Mouse (Mus musculus) B cell, adult 2 months (primary cell): ENCODE measurements at regions not wholly inside any gene's neighbourhood (a gene's known extent, or its start where the extent isn't known, plus 50 kb on each side); places are given as distances from the start of the nearest gene placed in this dataset.
A peak's percentile ranks its signal among the peaks of the same experiment; 100 is the strongest.
"Not testable (repeated sequence)": the region's sequence is repeated elsewhere in the genome, so short reads cannot be mapped to it uniquely, and the experiment has no call there.

Experiments
- DNase-seq, 2 experiments: peaks; one replicate each; pipeline ENCODE4 v3.0.0; 2022

DNA sequence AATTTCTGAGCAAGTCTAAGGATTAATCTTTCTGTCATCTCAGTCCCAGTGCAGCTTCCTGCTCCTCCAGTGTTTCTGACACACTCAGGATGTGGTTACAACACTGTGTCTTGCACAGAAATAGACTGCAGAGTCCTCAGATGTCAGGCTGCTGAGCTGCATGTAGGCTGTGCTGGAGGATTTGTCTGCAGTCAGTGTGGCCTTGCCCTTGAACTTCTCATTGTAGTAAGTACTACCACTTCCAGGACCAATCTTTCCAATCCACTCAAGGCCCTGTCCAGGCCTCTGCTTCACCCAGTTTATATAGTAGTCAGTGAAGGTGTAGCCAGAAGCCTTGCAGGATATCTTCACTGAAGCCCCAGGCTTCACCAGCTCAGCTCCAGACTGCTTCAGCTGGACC, 185.8 kb upstream of the Zfp386 start:
- not testable (repeated sequence) for DNase-seq

- not testable (repeated sequence) for DNase-seq
Observed at GRCm38 (mm10) chr12:115865059-115865756, 182.3 kb upstream of the Zfp386 start.

DNA sequence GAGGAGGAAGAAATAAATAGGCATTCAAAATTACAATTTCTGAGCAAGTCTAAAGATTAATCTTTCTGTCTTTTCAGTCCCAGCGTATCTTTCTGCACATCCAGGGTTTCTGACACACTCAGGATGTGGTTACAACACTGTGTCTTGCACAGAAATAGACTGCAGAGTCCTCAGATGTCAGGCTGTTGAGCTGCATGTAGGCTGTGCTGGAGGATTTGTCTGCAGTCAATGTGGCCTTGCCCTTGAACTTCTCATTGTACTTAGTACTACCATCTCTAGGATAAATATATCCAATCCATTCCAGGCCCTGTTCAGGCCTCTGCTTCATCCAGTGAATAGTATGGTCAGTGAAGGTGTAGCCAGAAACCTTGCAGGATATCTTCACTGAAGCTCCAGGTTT, 178.9 kb upstream of the Zfp386 start:
- DNase-seq: not testable (repeated sequence)

GRCm38 (mm10) chr12:115872451-115872850, 175.1 kb upstream of the Zfp386 start:
- peak in 1 of 2 experiments; percentile 1 for DNase-seq

DNA sequence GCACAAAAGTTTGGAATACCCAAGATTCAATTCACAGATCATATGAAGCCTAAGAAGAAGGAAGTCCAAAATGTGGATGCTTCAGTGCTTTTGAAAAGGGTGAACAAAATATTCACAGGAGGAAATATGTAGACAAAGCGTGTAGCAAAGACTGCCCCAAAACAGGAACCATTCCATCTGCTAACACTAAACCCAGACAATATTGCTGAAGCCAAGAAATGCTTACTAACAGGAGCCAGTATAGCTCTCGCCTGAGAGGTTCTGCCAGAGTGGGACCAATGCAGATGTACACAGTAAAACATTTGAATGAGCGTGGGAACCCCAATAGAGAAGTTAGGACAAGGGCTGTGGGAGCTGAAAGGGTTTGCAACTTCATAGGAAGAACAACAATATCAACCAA, 173.5 kb upstream of the Zfp386 start:
- not testable (repeated sequence) for DNase-seq

DNA sequence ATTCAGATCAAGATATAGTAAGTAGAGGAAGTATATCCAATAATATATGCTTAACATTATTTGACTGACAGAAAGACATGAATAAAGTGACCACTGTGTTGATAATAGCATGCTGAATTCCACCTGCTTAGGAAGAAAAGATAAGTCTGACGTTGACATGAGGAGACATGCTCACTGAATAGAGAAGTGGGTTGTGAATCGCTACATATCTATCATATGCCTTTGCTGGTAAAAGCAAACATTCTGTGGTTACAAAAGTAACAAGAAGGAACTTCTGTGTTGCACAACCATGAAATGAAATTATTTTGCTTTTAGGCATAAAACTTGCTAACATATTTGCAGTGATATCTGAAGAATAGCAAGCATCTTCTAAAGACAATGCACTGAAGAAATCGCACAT, 163.8 kb upstream of the Zfp386 start:
- no peak for DNase-seq

DNA sequence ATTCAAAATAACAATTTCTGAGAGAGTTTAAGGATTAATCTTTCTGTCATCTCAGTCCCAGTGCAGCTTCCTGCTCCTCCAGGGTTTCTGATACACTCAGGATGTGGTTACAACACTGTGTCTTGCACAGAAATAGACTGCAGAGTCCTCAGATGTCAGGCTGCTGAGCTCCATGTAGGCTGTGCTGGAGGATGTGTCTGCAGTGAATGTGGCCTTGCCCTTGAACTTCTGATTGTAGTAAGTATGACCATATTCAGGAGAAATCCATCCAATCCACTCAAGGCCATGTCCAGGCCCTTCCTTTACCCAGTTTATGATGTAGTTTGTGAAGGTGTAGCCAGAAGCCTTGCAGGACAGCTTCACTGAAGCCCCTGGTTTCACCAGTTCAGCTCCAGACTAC, 159.5 kb upstream of the Zfp386 start:
- DNase-seq: no peak

DNA sequence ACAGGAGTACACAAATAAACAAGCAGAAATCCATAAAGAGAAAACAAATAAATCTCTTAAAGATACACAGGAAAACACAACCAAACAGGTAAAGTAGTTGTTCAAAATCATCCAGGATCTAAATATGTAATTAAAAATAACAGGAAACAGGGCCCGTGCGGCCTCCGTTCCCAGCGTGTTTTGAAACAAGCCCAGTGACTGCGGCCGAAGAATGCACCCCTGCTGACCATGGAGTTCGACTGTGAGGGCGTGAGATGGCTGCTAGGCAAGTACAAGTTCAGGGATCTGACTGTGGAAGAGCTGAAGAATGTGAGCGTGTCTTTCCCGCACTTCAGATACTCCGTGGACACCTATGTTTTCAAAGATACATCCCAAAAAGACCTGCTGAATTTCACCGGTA, 154.9 kb upstream of the Zfp386 start:
- DNase-seq: not testable (repeated sequence)

DNA sequence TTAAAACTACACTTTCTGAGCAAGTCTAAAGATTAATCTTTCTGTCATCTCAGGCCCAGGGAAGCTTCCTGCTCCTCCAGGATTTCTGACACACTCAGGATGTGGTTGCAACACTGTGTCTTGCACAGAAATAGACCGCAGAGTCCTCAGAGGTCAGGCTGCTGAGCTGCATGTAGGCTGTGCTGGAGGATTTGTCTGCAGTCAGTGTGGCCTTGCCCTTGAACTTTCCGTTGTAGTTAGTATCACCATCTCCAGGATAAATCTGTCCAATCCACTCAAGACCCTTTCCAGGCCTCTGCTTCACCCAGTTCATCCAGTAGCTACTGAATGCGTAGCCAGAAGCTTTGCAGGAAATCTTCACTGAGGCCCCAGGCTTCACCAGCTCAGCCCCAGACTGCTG, 135.3 kb upstream of the Zfp386 start:
- not testable (repeated sequence) for DNase-seq

- DNase-seq: not testable (repeated sequence)
Observed at GRCm38 (mm10) chr12:115915420-115915819, 132.1 kb upstream of the Zfp386 start.

DNA sequence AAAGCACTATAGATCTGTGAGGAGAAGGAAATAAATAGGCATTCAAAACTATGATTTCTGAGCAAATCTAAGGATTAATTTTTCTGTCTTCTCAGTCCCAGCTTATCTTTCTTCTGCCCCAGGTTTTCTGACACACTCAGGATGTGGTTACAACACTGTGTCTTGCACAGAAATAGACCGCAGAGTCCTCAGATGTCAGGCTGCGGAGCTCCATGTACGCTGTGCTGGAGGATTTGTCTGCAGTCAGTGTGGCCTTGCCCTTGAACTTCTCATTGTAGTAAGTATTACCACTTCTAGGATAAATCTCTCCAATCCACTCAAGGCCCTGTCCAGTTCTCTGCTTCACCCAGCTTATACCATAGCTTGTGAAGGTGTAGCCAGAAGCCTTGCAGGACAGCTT, 127.4 kb upstream of the Zfp386 start:
- DNase-seq: not testable (repeated sequence)

DNA sequence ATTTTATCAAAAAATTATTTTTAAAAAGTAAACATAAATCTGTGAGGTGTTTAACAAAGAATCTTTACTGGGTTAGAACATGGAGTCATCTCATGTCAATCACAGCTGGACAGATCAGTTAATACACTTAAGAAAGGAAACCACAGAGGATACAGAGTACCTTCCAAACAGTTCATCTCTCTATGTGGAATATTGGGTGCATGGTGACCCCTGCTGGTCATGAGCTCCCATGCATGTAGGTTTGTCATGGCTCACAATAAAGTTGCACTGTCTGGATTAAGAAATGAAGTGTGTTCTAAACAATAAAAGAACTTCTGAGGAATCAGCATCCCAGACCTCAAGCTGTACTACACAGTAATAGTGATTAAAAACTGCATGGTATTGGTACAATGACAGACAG, 123.5 kb upstream of the Zfp386 start:
- DNase-seq: not testable (repeated sequence)

DNA sequence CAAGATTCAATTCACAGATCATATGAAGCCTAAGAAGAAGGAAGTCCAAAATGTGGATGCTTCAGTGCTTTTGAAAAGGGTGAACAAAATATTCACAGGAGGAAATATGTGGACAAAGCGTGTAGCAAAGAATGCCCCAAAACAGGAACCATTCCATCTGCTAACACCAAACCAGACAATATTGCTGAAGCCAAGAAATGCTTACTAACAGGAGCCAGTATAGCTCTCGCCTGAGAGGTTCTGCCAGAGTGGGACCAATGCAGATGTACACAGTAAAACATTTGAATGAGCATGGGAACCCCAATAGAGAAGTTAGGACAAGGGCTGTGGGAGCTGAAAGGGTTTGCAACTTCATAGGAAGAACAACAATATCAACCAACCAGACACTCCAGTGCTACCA, 122.0 kb upstream of the Zfp386 start:
- DNase-seq: not testable (repeated sequence)

GRCm38 (mm10) chr12:115952325-115952724, 95.2 kb upstream of the Zfp386 start:
- DNase-seq: not testable (repeated sequence)

DNA sequence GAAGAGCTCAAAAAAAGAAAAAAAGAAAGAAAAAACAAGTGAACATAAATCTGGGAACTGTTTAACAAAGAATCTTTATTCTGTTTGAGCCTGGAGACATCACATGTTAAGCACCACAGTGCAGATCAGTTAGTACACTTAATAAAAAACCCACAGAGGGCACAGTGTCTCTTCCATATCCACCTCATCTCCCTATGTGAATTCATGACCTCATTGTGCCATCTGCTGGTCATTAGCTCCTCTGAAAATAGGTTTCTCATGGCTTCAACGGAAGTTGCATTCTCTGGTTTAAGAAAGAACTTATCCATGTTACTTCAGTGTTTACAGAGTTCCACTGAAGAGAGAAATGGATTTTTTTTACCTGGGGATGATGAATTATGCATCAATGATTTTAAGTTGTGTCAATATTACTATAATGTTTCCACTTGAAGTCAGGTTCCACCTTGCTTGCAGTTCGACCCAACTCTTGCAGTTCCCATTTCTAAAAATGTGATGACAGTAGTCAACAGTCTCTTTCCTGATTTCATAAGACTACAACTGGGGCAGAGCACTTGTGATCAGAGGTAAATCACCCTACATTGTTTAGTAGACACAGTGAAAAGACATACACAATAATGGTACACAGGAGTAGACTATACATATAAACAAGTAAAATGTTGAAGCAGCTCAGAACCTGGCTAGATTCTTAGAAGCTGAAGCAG, 91.9 kb upstream of the Zfp386 start:
- not testable (repeated sequence) for DNase-seq

DNA sequence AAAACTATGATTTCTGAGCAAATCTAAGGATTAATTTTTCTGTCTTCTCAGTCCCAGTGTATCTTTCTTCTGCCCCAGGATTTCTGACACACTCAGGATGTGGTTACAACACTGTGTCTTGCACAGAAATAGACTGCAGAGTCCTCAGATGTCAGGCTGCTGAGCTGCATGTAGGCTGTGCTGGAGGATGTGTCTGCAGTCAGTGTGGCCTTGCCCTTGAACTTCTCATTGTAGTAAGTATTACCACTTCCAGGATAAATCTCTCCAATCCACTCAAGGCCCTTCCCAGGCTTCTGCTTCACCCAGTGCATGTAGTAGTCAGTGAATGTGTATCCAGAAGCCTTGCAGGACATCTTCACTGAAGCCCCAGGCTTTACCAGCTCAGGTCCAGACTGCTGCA, 83.8 kb upstream of the Zfp386 start:
- DNase-seq: not testable (repeated sequence)

GRCm38 (mm10) chr12:115967522-115967921, 80.0 kb upstream of the Zfp386 start:
- not testable (repeated sequence) for DNase-seq
